Mouse (Mus musculus) liver, embryonic 11.5 days (tissue): ENCODE data around the gene Cfap61. TPM values are rescaled to one million over a fixed set of nuclear protein-coding genes. Genes with fewer than 3 reads are reported as not detected.
A peak's percentile ranks its signal among the peaks of the same experiment; 100 is the strongest.

ENCODE experiments used
- ATAC-seq: fragments of 200-750 bp; cut with Nextera tagmentation; replicated peaks from 2 replicates; pipeline ENCODE4 v1.8.0; 2017; ENCODE audit warnings: moderate number of reproducible peaks, mild to moderate bottlenecking, moderate TSS enrichment, moderate library complexity; ENCODE audit not compliant: low FRiP score
- DNase-seq: peaks from one replicate; pipeline ENCODE4 v3.0.0-alpha.2; 2017; ENCODE audit warnings: low spot score
- H3K27ac ChIP-seq: fragments of 300-500 bp; sonication (generic); 2 replicates; pipeline ENCODE4 v1.5.1; 2014; ENCODE audit warnings: mild to moderate bottlenecking, low read depth, low read length, control low read depth
- H3K27me3 ChIP-seq: fragments of 300-500 bp; sonication (generic); replicated peaks from 2 replicates; pipeline ENCODE4 v1.6.1; 2014; ENCODE audit warnings: low read length, mixed read lengths; ENCODE audit not compliant: control insufficient read depth, insufficient read depth
- H3K36me3 ChIP-seq: fragments of 300-500 bp; sonication (generic); 2 replicates; pipeline ENCODE4 v1.6.1; 2014; ENCODE audit warnings: mild to moderate bottlenecking, low read length, moderate library complexity, mixed read lengths; ENCODE audit not compliant: control insufficient read depth, insufficient read depth
- H3K4me1 ChIP-seq: fragments of 300-500 bp; sonication (generic); replicated peaks from 2 replicates; pipeline ENCODE4 v1.6.1; 2014; ENCODE audit warnings: low read length, mixed read lengths; ENCODE audit not compliant: control insufficient read depth, insufficient read depth
- H3K4me2 ChIP-seq: fragments of 300-500 bp; sonication (generic); 2 replicates; pipeline ENCODE4 v1.6.1; 2014; ENCODE audit warnings: mild to moderate bottlenecking, control low read depth, moderate library complexity
- H3K4me3 ChIP-seq: fragments of 300-500 bp; sonication (generic); 2 replicates; pipeline ENCODE4 v1.5.1; 2014; ENCODE audit warnings: low read depth, low read length, control low read depth
- H3K9ac ChIP-seq: fragments of 300-500 bp; sonication (generic); 2 replicates; pipeline ENCODE4 v1.6.1; 2014; ENCODE audit warnings: low read depth, low read length, control low read depth
- H3K9me3 ChIP-seq: fragments of 300-500 bp; sonication (generic); 2 replicates; pipeline ENCODE4 v1.6.1; 2016; ENCODE audit warnings: low read length, inconsistent platforms, mixed read lengths; ENCODE audit not compliant: control insufficient read depth
- WGBS: fragments of 180-500 bp; shearing (Covaris S2); extraction: QIAGEN DNeasy Blood & Tissue Kit; methylation state at CpG from one replicate; pipeline ENCODE4 v1.1.7; 2014; 5-methylcytosine and 5-hydroxymethylcytosine counted together
- polyA plus RNA-seq: library from polyadenylated mRNA; unstranded; fragments of >200 nt; fragmentation: Nextera tagmentation; extraction: Ambion mirVana; gene quantifications from 2 replicates; pipeline ENCODE4 v1.2.1, GENCODE M21; 2014

Gene Cfap61
- polyA plus RNA-seq, 1 experiment from 2014 or later: not detected

DNA sequence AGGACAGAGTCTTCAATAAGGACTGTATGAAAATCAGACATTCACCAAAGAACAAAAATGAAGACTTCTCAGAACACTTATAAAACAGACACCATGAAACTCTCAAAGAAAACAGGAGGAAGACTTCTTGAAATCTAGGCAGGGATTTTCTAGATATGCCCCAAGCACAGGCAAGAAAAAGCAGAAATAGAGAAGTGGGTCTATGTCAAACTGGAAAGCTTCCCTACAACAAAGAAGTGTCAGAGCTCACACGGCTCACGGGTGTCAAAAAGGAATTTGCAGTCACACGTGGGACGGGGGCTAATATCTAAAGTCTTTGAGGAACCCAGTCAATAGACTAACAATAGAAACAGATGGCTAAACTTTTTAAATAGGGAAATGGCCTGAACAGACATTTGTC is 276.4 kb downstream of the Cfap61 start:
- Histone ChIP-seq H3K9me3 (no peaks in the 10 kb centered on the region), H3K36me3 (no peaks in the 10 kb centered on the region), H3K4me1 (no peaks in the 10 kb centered on the region), H3K27ac (no peak overlapping the region), H3K4me3 (no peak overlapping the region), H3K9ac (no peak overlapping the region), H3K4me2 (no peak overlapping the region), H3K27me3 (peaks cover 10% of the 10 kb centered on the region)
- ATAC-seq (no peak), DNase-seq (no peak)
- 54% methylated on average over 4 of the region's 4 CpGs for WGBS

- no peak overlapping the region for H3K27ac ChIP-seq
- no peaks in the 10 kb centered on the region for H3K36me3 ChIP-seq
- H3K27me3 ChIP-seq: peaks cover 46% of the 10 kb centered on the region
- no peak for DNase-seq
- H3K4me2 ChIP-seq: no peak overlapping the region
- H3K4me1 ChIP-seq: peaks cover 4% of the 10 kb centered on the region; the same call in 1 of the 2 replicates
- WGBS: 7% methylated on average over 9 of the region's 9 CpGs
- no peaks in the 10 kb centered on the region for H3K9me3 ChIP-seq
- no peak overlapping the region for H3K9ac ChIP-seq
- 0 out of 2 replicates have a peak, but pooled peaks have one; percentile 11 for ATAC-seq
- H3K4me3 ChIP-seq: no peak overlapping the region
Measured at GRCm38 (mm10) chr2:146214715-146215114, 280.1 kb downstream of the Cfap61 start.

DNA sequence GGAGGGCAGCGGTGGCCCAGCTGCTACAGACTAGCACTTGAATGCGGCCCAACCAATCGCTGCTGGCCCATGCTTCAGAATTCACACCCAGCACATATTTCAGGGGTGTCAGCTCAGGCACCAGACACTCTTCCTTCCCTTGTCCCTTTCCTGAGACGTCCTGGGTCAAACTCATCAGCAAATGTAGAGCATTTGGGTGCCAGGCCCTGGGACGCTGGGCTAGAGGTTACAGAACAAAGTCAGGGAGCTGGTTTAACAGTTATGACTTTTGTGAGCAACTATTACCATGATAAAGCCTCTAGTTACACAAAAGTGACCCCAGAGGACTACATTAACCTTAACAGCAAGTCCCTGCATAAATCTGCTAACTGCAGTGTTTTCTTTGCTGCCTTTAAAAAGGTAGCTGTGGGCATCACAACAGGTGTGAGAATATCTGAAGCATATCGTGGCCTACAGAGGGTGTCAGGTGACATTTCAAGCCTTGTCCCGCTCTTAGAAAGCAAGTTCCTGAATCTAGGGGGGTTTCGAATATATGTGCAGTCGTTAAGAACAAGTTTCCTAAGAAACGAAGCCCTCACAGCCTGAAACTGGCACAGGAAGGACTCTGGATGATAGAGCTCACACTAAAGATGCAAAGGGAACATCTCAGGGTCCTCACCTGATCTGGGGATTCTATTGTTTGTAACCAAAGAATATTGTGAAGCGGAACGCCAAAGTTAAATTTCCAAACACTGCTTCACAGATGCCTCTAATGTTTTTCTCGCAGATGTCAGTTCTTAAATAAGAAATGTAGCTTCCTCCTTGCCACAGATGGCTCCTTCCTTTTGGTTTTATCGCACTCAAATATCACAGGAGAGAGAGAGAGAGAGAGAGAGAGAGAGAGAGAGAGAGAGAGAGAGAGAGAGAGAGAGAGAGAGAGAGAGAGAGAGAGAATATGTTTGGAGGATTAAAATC is 281.8 kb downstream of the Cfap61 start:
- Histone ChIP-seq H3K36me3 (no peaks in the 10 kb centered on the region), H3K9ac (no peak overlapping the region), H3K27me3 (peaks cover 61% of the 10 kb centered on the region), H3K4me1 (peaks cover 7% of the 10 kb centered on the region; the same call in 1 of the 2 replicates), H3K4me3 (no peak overlapping the region), H3K4me2 (no peak overlapping the region), H3K27ac (no peak overlapping the region), H3K9me3 (no peaks in the 10 kb centered on the region)
- DNase-seq (no peak), ATAC-seq (no peak)
- 20% methylated on average over 14 of the region's 14 CpGs for WGBS

- DNase-seq: peak; percentile 41
- H3K4me2 ChIP-seq: peak overlapping the region; percentile 22
Measured at GRCm38 (mm10) chr2:146217227-146217980, 282.8 kb downstream of the Cfap61 start.

DNA sequence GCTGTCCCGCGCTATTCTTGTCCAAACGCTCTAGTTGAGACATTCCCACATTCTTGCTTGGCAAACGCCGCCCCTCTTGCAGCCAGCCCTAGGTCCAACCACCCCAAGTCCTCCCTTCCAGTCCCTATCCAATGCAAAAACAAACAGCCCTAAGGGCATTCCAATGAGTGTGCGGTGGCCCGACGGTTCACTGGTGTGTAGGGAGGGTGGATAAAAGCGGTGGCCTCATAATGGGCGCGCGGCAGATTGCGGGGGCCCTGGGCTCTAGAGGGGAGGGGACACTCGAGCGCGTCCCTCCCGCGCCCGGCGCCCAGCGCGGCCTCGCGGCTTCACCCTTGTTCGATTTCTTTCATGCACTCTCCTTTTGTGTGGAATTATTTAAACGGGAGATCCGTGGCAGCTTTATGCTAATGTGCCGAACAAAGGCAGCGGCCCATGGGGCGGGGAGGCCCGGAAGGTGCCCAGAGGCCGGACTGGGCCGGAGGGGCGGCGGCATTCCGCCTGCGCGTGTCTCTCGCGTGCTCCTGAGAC is 283.6 kb downstream of the Cfap61 start:
- H3K4me1 ChIP-seq: peaks cover 22% of the 10 kb centered on the region
- H3K4me2 ChIP-seq: peak overlapping the region; percentile 54
- ATAC-seq (no peak), DNase-seq (peak; percentile 34)
- peaks cover 79% of the 10 kb centered on the region for H3K27me3 ChIP-seq
- H3K36me3 ChIP-seq: no peaks in the 10 kb centered on the region
- no peaks in the 10 kb centered on the region for H3K9me3 ChIP-seq
- WGBS: 3% methylated on average over 40 of the region's 40 CpGs
- H3K4me3 ChIP-seq: peak overlapping the region; percentile 32
- no peak overlapping the region for H3K9ac ChIP-seq
- H3K27ac ChIP-seq: no peak overlapping the region

More at GRCm38 (mm10) chr2:146217227-146217980, 282.8 kb downstream of the Cfap61 start:
- ATAC-seq: no peak
- WGBS: 3% methylated on average over 16 of the region's 16 CpGs
- Histone ChIP-seq H3K36me3 (no peaks in the 10 kb centered on the region), H3K27me3 (peaks cover 71% of the 10 kb centered on the region), H3K9me3 (no peaks in the 10 kb centered on the region), H3K4me1 (peaks cover 17% of the 10 kb centered on the region), H3K9ac (no peak overlapping the region), H3K4me3 (no peak overlapping the region), H3K27ac (no peak overlapping the region)

GRCm38 (mm10) chr2:146218881-146219535 is 284.4 kb downstream of the Cfap61 start:
- peaks cover 25% of the 10 kb centered on the region for H3K4me1 ChIP-seq
- 7% methylated on average over 19 of the region's 19 CpGs for WGBS
- H3K9me3 ChIP-seq: no peaks in the 10 kb centered on the region
- DNase-seq (no peak), ATAC-seq (no peak)
- no peak overlapping the region for H3K4me3 ChIP-seq
- H3K4me2 ChIP-seq: no peak overlapping the region
- H3K36me3 ChIP-seq: no peaks in the 10 kb centered on the region
- no peak overlapping the region for H3K9ac ChIP-seq
- H3K27me3 ChIP-seq: peaks cover 87% of the 10 kb centered on the region
- H3K27ac ChIP-seq: no peak overlapping the region

DNA sequence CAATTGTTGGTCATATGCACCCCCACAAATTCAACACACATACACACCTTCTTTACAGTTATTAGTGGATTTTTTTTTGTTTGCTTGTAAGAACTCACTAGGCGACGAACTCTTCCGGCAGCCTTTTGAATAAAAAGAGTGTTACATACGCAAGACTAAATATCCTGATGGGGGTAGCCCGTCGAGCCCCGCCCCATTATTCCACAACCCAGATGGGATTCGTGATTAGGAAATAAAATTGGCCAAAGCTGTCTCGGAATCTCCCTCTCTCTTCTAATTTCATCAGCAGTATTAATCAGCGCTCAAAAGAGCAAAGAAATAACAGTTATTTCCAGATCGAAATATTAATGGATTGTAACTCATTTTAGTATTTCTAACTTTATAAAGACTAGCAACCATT is 285.2 kb downstream of the Cfap61 start:
- H3K27me3 ChIP-seq: peaks cover 95% of the 10 kb centered on the region
- 18% methylated on average over 11 of the region's 11 CpGs for WGBS
- no peak overlapping the region for H3K4me2 ChIP-seq
- H3K36me3 ChIP-seq: no peaks in the 10 kb centered on the region
- DNase-seq (no peak), ATAC-seq (no peak)
- no peak overlapping the region for H3K27ac ChIP-seq
- H3K9me3 ChIP-seq: no peaks in the 10 kb centered on the region
- peaks cover 25% of the 10 kb centered on the region for H3K4me1 ChIP-seq
- H3K9ac ChIP-seq: no peak overlapping the region
- H3K4me3 ChIP-seq: no peak overlapping the region

- Histone ChIP-seq H3K4me1 (peaks cover 25% of the 10 kb centered on the region), H3K4me2 (peak overlapping the region; percentile 93; the same call in 1 of the 2 replicates), H3K4me3 (no peak overlapping the region), H3K9me3 (no peaks in the 10 kb centered on the region), H3K27me3 (peaks cover 96% of the 10 kb centered on the region), H3K27ac (no peak overlapping the region), H3K36me3 (no peaks in the 10 kb centered on the region), H3K9ac (no peak overlapping the region)
- WGBS: 1% methylated on average over 23 of the region's 24 CpGs
- DNase-seq: no peak
- no peak for ATAC-seq
Measured at GRCm38 (mm10) chr2:146220591-146221075, 286.0 kb downstream of the Cfap61 start.
